ENCODE assay signal across 8 mouse cellular contexts in genomic region chr5:105731173-105731626, GRCm38 (mm10). TPM values are rescaled to one million over a fixed set of nuclear protein-coding genes. Genes with fewer than 3 reads are reported as not detected.
DNase-seq lines count a peak whose midpoint lies in the region; ATAC-seq and TF ChIP-seq lines count a peak whose summit lies in the region.

No protein-coding gene starts in this region.

- TF ChIP-seq EP300 in MEL (IDR thresholded peaks at IDR 0.05; ENCODE audit: low read depth in 1 of 2, low read length in 2 of 2): peak in 1 of 2 experiments; percentile 50; a peak in 1 of 4 replicates

- H3K4me1 ChIP-seq in MEL (ENCODE audit: control insufficient read depth in 1 of 2, insufficient read depth in 2 of 2, low read length in 2 of 2): peaks cover 11 to 30% of the 10 kb centered on the region in 2 experiments
- H3K4me1 ChIP-seq in forebrain, embryonic 11.5 days (replicated peaks; ENCODE audit: control insufficient read depth, insufficient read depth, low read length): peaks cover 11% of the 10 kb centered on the region; the same call in 1 of the 2 replicates
- H3K4me1 ChIP-seq in limb, embryonic 12.5 days (replicated peaks): peaks cover 27% of the 10 kb centered on the region
- peaks cover 15% of the 10 kb centered on the region for H3K4me1 ChIP-seq in midbrain, embryonic 14.5 days (ENCODE audit: control insufficient read depth, insufficient read depth, low read length)

- WGBS in forebrain, embryonic 11.5 days: 38% methylated on average over 16 of the region's 16 CpGs
- WGBS in limb, embryonic 12.5 days: 23% methylated on average over 16 of the region's 16 CpGs
- 32% methylated on average over 16 of the region's 16 CpGs for WGBS in midbrain, embryonic 14.5 days

- TF ChIP-seq POLR2A in MEL (IDR thresholded peaks at IDR 0.05; ENCODE audit: control insufficient read depth in 1 of 2, insufficient read depth in 1 of 2, low read depth in 1 of 2, low read length in 2 of 2, poor library complexity in 1 of 2): peak in 1 of 2 experiments; percentile 59; a peak in 2 of 4 replicates

- H3K9ac ChIP-seq in MEL (ENCODE audit: control insufficient read depth, low read depth, low read length, poor library complexity, severe bottlenecking): peak overlapping the region; percentile 86
- no peak overlapping the region for H3K9ac ChIP-seq in forebrain, embryonic 11.5 days (ENCODE audit: low read length)
- peak overlapping the region; percentile 67; the same call in 1 of the 2 replicates for H3K9ac ChIP-seq in limb, embryonic 12.5 days (replicated peaks)
- no peak overlapping the region for H3K9ac ChIP-seq in midbrain, embryonic 14.5 days (replicated peaks; ENCODE audit: low read length)

- no peak for TF ChIP-seq RAD21 in MEL (IDR thresholded peaks at IDR 0.05; ENCODE audit: low read depth, low read length)

- H3K4me3 ChIP-seq in MEL (ENCODE audit: control insufficient read depth in 1 of 2, insufficient read depth in 1 of 2, low read depth in 2 of 2, low read length in 2 of 2): peak overlapping the region; percentile 69 to 70
- 0 out of 2 replicates have a peak overlapping the region, but pooled peaks have one; percentile 31 for H3K4me3 ChIP-seq in forebrain, embryonic 11.5 days (ENCODE audit: low read depth, low read length)
- H3K4me3 ChIP-seq in limb, embryonic 12.5 days (replicated peaks): peak overlapping the region; percentile 56
- H3K4me3 ChIP-seq in midbrain, embryonic 14.5 days (replicated peaks; ENCODE audit: low read depth, low read length): no peak overlapping the region

- H3K36me3 ChIP-seq in MEL (ENCODE audit: control insufficient read depth in 1 of 2, insufficient read depth in 2 of 2, low read length in 2 of 2): peaks cover 0 to 32% of the 10 kb centered on the region in 2 experiments; a peak in 2 of 4 replicates
- H3K36me3 ChIP-seq in forebrain, embryonic 11.5 days (ENCODE audit: control insufficient read depth, insufficient read depth, low read length): no peaks in the 10 kb centered on the region
- H3K36me3 ChIP-seq in limb, embryonic 12.5 days: peaks cover 8% of the 10 kb centered on the region; the same call in 1 of the 2 replicates
- H3K36me3 ChIP-seq in midbrain, embryonic 14.5 days (ENCODE audit: control insufficient read depth, insufficient read depth, low read length): no peaks in the 10 kb centered on the region

- ATAC-seq in forebrain, embryonic 11.5 days (replicated peaks; ENCODE audit: low FRiP score): no peak
- no peak for ATAC-seq in limb, embryonic 12.5 days (ENCODE audit: insufficient number of reproducible peaks, insufficient read depth, low FRiP score, low TSS enrichment, low read depth)
- ATAC-seq in midbrain, embryonic 14.5 days (ENCODE audit: low FRiP score, low TSS enrichment): no peak

- H3K79me2 ChIP-seq in MEL (ENCODE audit: control insufficient read depth, insufficient read depth, low read length, poor library complexity): peaks cover 39% of the 10 kb centered on the region

- H3K9me3 ChIP-seq in MEL (replicated peaks; ENCODE audit: insufficient read depth, low read length): no peaks in the 10 kb centered on the region
- no peaks in the 10 kb centered on the region for H3K9me3 ChIP-seq in forebrain, embryonic 11.5 days (ENCODE audit: control insufficient read depth, low read length)
- H3K9me3 ChIP-seq in limb, embryonic 12.5 days: no peaks in the 10 kb centered on the region
- no peaks in the 10 kb centered on the region for H3K9me3 ChIP-seq in midbrain, embryonic 14.5 days (ENCODE audit: control insufficient read depth, low read length)

- no peak for TF ChIP-seq CTCF in MEL (IDR thresholded peaks at IDR 0.05 in 2 of 3, conservative IDR thresholded peaks at IDR 0.05 in 1 of 3; ENCODE audit: control insufficient read depth in 1 of 3, insufficient read depth in 1 of 3, low read depth in 2 of 3, low read length in 3 of 3, poor library complexity in 1 of 3, severe bottlenecking in 1 of 3)

- peak; percentile 68 to 89 for DNase-seq in adrenal gland, adult (ENCODE audit: inconsistent age in 2 of 2, low spot score in 1 of 2)
- no peak for DNase-seq in adrenal gland, adult 8-10 months
- peak; percentile 89 for DNase-seq in MEL (ENCODE audit: low read depth, low spot score)
- no peak for DNase-seq in forebrain, embryonic 11.5 days (ENCODE audit: low spot score)
- DNase-seq in midbrain, embryonic 14.5 days: no peak
- no peak for DNase-seq in layer of hippocampus, adult 18-20 months (ENCODE audit: low spot score in 2 of 2)
- no peak for DNase-seq in right cerebral cortex, postnatal 10 days (ENCODE audit: low spot score in 2 of 2)

- peak overlapping the region; percentile 79 for H3K27ac ChIP-seq in MEL (ENCODE audit: control insufficient read depth, low read depth, low read length)
- no peak overlapping the region for H3K27ac ChIP-seq in forebrain, embryonic 11.5 days (ENCODE audit: low read depth, low read length)
- no peak overlapping the region for H3K27ac ChIP-seq in limb, embryonic 12.5 days
- no peak overlapping the region for H3K27ac ChIP-seq in midbrain, embryonic 14.5 days (replicated peaks; ENCODE audit: low read depth, low read length)

- no peaks in the 10 kb centered on the region for H3K27me3 ChIP-seq in MEL (ENCODE audit: control insufficient read depth in 1 of 2, insufficient read depth in 2 of 2, low read length in 2 of 2)
- no peaks in the 10 kb centered on the region for H3K27me3 ChIP-seq in forebrain, embryonic 11.5 days (ENCODE audit: control insufficient read depth, insufficient read depth, low read length)
- H3K27me3 ChIP-seq in limb, embryonic 12.5 days: peaks cover 4% of the 10 kb centered on the region; the same call in 1 of the 2 replicates
- no peaks in the 10 kb centered on the region for H3K27me3 ChIP-seq in midbrain, embryonic 14.5 days (ENCODE audit: control insufficient read depth, insufficient read depth, low read length)

- H3K4me2 ChIP-seq in forebrain, embryonic 11.5 days (ENCODE audit: low read depth, low read length, severe bottlenecking): peak overlapping the region; percentile 69; the same call in 1 of the 2 replicates
- H3K4me2 ChIP-seq in limb, embryonic 12.5 days: peak overlapping the region; percentile 98
- peak overlapping the region; percentile 83 for H3K4me2 ChIP-seq in midbrain, embryonic 14.5 days (ENCODE audit: low read length)

TF ChIP-seq in MEL, 35 proteins besides CTCF, POLR2A, EP300 and RAD21 (continues in another document):
- no peak for TF ChIP-seq ZMIZ1 (IDR thresholded peaks at IDR 0.05; ENCODE audit: low read depth, low read length)
- TF ChIP-seq MYC (IDR thresholded peaks at IDR 0.05; ENCODE audit: low read depth, low read length): peak; percentile 89
- TF ChIP-seq SMC3 (IDR thresholded peaks at IDR 0.05; ENCODE audit: low read depth, low read length): no peak
- TF ChIP-seq MXI1 (IDR thresholded peaks at IDR 0.05; ENCODE audit: low read depth, low read length): peak; percentile 94
- no peak for TF ChIP-seq RCOR1 (IDR thresholded peaks at IDR 0.05; ENCODE audit: low read depth, low read length)
- TF ChIP-seq ZNF384 (IDR thresholded peaks at IDR 0.05; ENCODE audit: low read depth, low read length): peak; percentile 83
- TF ChIP-seq CHD2 (IDR thresholded peaks at IDR 0.05; ENCODE audit: low read length): no peak
- peak; percentile 74; the same call in 1 of the 2 replicates for TF ChIP-seq SIN3A (IDR thresholded peaks at IDR 0.05; ENCODE audit: low read length)
- no peak for TF ChIP-seq CHD1 (IDR thresholded peaks at IDR 0.05; ENCODE audit: low read depth, low read length)
- TF ChIP-seq MEF2A (IDR thresholded peaks at IDR 0.05; ENCODE audit: extremely low read depth, insufficient replicate concordance, low read depth, low read length, poor library complexity, severe bottlenecking): no peak
- TF ChIP-seq TAL1 (IDR thresholded peaks at IDR 0.05; ENCODE audit: low read length): no peak
- TF ChIP-seq HCFC1 (IDR thresholded peaks at IDR 0.05; ENCODE audit: low read depth, low read length): no peak
- peak; percentile 93 for TF ChIP-seq GABPA (IDR thresholded peaks at IDR 0.05; ENCODE audit: low read depth, low read length)
- no peak for TF ChIP-seq USF1 (IDR thresholded peaks at IDR 0.05; ENCODE audit: low read depth, low read length)
- TF ChIP-seq KAT2A (conservative IDR thresholded peaks at IDR 0.05; ENCODE audit: low read depth, low read length): no peak
- TF ChIP-seq MAFK (IDR thresholded peaks at IDR 0.05; ENCODE audit: borderline replicate concordance, low read depth, low read length): peak; percentile 87
- TF ChIP-seq ELF1 (IDR thresholded peaks at IDR 0.05; ENCODE audit: low read depth, low read length): no peak
- TF ChIP-seq TBP (IDR thresholded peaks at IDR 0.05; ENCODE audit: low read depth, low read length): no peak
- no peak for TF ChIP-seq POLR2AphosphoS5 (IDR thresholded peaks at IDR 0.05; ENCODE audit: borderline replicate concordance, low read depth, low read length)
- no peak for TF ChIP-seq E2F4 (IDR thresholded peaks at IDR 0.05; ENCODE audit: borderline replicate concordance, low read depth, low read length)
- TF ChIP-seq BHLHE40 (IDR thresholded peaks at IDR 0.05; ENCODE audit: borderline replicate concordance, low read depth, low read length): peak; percentile 52; the same call in 1 of the 2 replicates
- TF ChIP-seq MAZ (IDR thresholded peaks at IDR 0.05; ENCODE audit: low read depth, low read length): 0 out of 2 replicates have a peak, but pooled peaks have one; percentile 49
- TF ChIP-seq ZC3H11A (IDR thresholded peaks at IDR 0.05; ENCODE audit: low read depth, low read length): no peak
- TF ChIP-seq POLR2AphosphoS2 (IDR thresholded peaks at IDR 0.05; ENCODE audit: low read length): no peak
- TF ChIP-seq UBTF (IDR thresholded peaks at IDR 0.05; ENCODE audit: borderline replicate concordance, insufficient read depth, low read depth, low read length): no peak
- 0 out of 2 replicates have a peak, but pooled peaks have one; percentile 25 for TF ChIP-seq NELFE (IDR thresholded peaks at IDR 0.05; ENCODE audit: low read depth, low read length)
- no peak for TF ChIP-seq GATA1 (IDR thresholded peaks at IDR 0.05; ENCODE audit: low read depth, low read length)
- peak; percentile 88 for TF ChIP-seq MAX (IDR thresholded peaks at IDR 0.05; ENCODE audit: low read length)

RNA-seq across cellular contexts. Expression of gene Lrrc8d, which starts 31.4 kb away (rescaled TPM):
- 100 to 1,000 TPM; 129 to 144 (median 136) TPM for total RNA-seq in adrenal gland, adult 8-10 months (2022)
- 11.4 and 13.3 TPM in 2 replicates for total RNA-seq in MEL (2012; rRNA removed)
- polyA plus RNA-seq in MEL (2012; ENCODE audit: insufficient read depth in 1 of 2, insufficient read length in 2 of 2, low read depth in 1 of 2, low replicate concordance in 2 of 2, missing spikeins in 1 of 2): 100 to 1,000 TPM in 1 of 2 experiments, 10 to 100 TPM in 1; 21.9 to 258 TPM
- polyA plus RNA-seq in forebrain, embryonic 11.5 days (2014; fragmentation: Nextera tagmentation; extraction: Ambion mirVana): 26.8 and 28.9 TPM in 2 replicates
- 22.9 and 23.1 TPM in 2 replicates for polyA plus RNA-seq in limb, embryonic 12.5 days (2016; fragmentation: Nextera tagmentation; extraction: Ambion mirVana)
- polyA plus RNA-seq in midbrain, embryonic 14.5 days (2014; fragmentation: Nextera tagmentation; extraction: Ambion mirVana): 33.0 and 45.2 TPM in 2 replicates
- total RNA-seq in layer of hippocampus, adult 18-20 months (2021): 10 to 100 TPM; 46.8 to 47.8 TPM

Comparison
In these comparisons a context has a peak if more than half of its experiments do, and no peak if none do; other contexts are left out.
1. DNase-seq: peak in adrenal gland, adult (2 of 2) and MEL (single experiment); none in adrenal gland, adult 8-10 months (single experiment), forebrain, embryonic 11.5 days (single experiment), midbrain, embryonic 14.5 days (single experiment), layer of hippocampus, adult 18-20 months (0 of 2) and right cerebral cortex, postnatal 10 days (0 of 2).
2. H3K9ac ChIP-seq: peak in MEL (single experiment) and limb, embryonic 12.5 days (single experiment); none in forebrain, embryonic 11.5 days (single experiment) and midbrain, embryonic 14.5 days (single experiment).
3. Peak in every context shown above with its lines, with median percentiles within 50 percentile points of each other: H3K4me2 ChIP-seq.